Mouse (Mus musculus) c-Kit-negative CD71-positive TER-119-positive erythroid progenitor cells, embryonic 14.5 days (primary cell): ENCODE results near the gene Snrnp48.

ENCODE experiments used
- DNase-seq: peaks from one replicate; pipeline ENCODE4 v3.0.0-alpha.2; 2013; ENCODE audit warnings: low read depth, low spot score

Gene Snrnp48

GRCm38 (mm10) chr13:38204702-38205482 is at the start of gene Snrnp48:
TSS of gene Snrnp48 (plus strand) at chr13:38204938.
- DNase-seq = peak; percentile 83

- DNase-seq = no peak
Measured at GRCm38 (mm10) chr13:38155523-38155922, 49.2 kb upstream of the Snrnp48 start.

GRCm38 (mm10) chr13:38157635-38158034 is 47.1 kb upstream of the Snrnp48 start:
- no peak for DNase-seq

GRCm38 (mm10) chr13:38162002-38162401 is 42.7 kb upstream of the Snrnp48 start:
- DNase-seq = no peak

DNA sequence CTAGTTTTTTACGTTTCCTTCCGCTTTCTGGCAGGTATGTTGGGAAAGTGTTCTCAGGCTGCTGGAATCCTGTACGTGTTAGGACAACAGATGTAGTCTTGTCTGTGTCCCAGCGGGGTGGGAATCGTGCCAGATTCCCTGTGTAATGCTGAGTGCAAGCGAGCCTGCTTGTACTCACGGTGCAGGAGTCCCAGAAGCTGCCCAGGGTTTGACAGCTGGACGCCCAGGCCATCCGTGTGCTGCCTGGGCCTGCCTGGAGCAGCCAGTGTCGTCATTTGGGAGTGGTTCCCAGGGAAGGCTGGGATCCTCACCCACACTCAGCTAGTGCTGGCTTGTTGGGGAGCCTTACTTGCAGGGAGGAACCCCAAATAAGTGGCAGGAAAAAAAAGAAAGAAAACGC is 42.1 kb upstream of the Snrnp48 start:
- no peak for DNase-seq

GRCm38 (mm10) chr13:38164932-38165331 is 39.8 kb upstream of the Snrnp48 start:
- no peak for DNase-seq

- DNase-seq = no peak
Measured at GRCm38 (mm10) chr13:38167056-38167455, 37.7 kb upstream of the Snrnp48 start.

GRCm38 (mm10) chr13:38170707-38171144 is 34.0 kb upstream of the Snrnp48 start:
- no peak for DNase-seq

DNA sequence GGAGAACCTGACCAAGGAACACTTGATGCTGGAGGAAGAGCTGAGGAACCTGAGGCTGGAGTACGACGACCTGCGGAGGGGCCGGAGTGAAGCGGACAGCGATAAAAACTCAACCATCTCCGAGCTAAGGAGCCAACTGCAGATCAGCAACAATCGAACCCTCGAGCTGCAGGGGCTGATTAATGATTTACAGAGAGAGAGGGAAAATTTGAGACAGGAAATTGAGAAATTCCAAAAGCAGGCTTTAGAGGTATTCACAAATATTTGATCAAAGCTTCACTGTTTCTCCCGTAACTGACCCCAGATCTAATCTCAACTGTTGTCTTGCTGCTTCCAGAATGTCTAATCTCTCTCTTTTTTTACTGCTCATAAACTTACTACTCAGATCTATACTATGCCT is 11.3 kb upstream of the Snrnp48 start:
- no peak for DNase-seq

DNA sequence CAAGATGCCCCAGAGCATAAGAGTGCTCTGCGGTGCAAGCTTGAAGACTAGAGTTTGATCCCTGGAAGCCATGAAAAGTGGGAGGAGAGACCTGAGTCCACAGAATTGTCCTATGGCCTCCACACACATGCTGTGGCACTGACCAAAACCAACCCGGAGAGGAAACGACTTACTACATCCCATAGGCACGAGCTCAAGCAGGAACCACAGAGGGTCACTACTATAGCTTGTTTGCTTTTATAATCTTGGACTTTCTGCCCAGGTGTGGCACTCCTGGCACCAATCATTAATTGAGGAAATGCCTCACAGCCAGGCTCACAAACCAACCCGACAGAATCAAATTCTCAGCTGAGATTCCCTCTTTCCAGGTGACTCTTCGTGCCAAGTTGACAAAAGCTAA is 3.3 kb upstream of the Snrnp48 start:
- DNase-seq = no peak

DNA sequence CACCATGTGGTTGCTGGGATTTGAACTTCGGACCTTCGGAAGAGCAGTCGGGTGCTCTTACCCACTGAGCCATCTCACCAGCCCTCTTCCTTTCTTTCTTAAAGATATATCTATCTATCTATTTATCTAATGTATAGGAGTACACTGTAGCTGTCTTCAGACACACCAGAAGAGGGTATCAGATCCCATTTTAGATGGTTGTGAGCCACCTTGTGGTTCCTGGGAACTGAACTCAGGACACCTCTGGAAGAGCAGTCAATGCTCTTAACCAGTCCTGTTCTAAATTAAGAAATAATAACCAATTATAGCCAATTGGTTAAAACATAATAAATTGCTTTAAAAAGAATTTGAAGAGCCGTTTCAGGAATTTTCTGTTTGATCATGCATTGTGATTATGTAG is 567 bp upstream of the Snrnp48 start:
- DNase-seq = no peak

GRCm38 (mm10) chr13:38211122-38211521 is 6.4 kb downstream of the Snrnp48 start:
- DNase-seq = no peak

DNA sequence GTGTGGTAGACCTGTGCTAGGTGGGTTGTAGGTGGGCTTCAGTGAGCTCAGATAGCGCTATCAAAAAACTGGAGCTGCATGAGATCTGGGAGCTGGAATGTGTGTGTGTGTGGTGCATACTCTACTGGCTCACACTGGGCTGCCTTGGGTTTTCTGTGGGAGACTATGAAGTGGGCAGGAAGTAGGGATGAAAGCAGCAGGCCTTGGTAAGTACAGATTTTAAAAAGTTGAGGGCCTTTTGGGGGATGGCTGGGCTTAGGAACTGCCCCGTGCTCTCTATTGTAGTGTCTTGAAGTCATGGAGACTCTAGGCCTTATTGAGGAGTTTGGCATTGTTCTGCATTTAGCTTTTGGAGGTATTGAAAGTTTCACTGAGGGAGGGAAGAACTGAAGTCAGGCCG is 13.9 kb downstream of the Snrnp48 start:
- no peak for DNase-seq

- no peak for DNase-seq
Measured at GRCm38 (mm10) chr13:38220331-38220730, 15.6 kb downstream of the Snrnp48 start.

DNA sequence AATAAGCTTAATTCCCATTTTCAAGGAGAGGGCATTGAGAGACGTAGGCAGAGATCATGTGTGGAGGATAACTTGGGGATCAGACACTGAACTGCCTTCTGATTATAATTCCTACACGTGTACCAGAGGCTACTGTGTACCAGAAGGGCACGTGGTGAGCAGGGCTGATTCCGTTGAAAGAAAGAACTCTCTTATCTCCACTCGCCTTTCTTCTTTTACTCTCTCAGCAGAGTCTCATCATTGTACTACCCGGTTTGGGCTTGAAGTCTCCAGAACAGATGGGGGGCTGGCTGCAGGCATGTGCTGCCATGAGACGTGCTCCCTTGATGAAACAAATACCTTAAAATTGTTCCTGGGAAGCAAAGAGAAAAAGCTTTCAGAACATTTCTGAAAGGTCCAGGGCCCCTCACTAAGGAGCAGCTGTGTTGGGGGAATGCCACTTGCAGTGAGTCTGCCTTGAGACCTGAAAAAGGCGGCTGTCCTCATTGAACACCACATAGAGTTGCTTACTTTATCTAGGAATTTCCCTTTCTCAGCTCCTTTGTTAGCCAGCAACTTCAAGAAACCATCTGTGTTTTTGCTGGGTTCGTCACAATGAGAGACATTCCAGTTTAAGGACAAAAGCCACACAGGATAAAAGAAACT is 25.6 kb downstream of the Snrnp48 start:
- no peak for DNase-seq

GRCm38 (mm10) chr13:38232411-38232810 is 27.7 kb downstream of the Snrnp48 start:
- no peak for DNase-seq

DNA sequence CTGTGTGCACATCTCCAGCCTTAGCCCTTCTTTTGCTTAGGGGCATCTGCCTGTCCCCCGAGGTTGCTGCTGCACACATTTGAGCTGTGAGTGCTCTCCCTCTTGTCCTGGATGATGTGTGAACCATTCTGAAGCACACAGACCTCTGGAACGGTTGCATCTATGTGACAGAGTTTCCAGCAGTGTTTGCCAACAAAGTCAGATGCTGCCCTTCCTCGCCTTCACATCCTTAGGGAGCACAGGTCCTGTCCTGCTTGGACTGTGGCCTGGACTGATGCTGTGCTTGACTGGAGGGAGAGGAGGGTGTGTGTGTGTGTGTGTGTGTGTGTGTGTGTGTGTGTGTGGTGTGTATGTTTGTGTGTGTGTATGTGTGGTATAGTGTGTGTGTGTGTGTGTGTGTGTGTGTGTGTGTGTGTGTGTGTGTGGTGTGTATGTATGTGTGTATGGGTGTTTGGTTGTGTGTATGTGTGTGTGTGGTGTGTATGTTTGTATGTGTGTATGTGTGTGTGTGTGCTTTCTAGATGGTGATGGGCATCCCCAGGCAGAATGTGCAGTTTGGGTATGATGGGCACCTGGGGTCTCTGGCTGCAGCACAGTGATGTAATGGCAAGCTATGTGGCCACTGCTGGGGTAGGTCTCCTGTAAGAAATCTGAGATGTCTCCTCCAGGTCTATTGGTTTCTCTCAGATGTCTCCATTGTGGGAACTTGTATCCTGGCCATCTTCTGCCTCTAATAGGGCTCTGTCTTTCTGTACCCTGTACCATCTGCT is 28.3 kb downstream of the Snrnp48 start:
- no peak for DNase-seq

DNA sequence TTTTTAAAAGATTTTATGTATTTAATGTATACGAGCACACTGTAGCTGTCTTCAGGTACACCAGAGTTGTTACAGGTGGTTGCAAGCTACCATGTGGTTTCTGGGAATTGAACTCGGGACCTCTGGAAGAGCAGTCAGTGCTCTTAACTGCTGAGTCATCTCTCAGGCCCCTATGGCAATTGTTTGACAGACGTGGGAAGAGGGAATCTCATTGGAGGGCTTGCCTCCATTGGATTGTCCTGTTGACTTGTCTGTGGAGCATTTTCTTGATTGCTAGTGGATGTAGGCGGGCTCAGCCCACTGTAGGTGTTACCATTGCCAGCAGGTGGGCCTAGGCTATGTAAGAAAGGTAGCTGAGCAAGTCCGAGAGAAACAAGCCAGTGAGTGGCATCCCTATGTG is 29.9 kb downstream of the Snrnp48 start:
- DNase-seq = no peak

GRCm38 (mm10) chr13:38235370-38235769 is 30.6 kb downstream of the Snrnp48 start:
- no peak for DNase-seq

GRCm38 (mm10) chr13:38248151-38248550 is 43.4 kb downstream of the Snrnp48 start:
- DNase-seq = no peak

DNA sequence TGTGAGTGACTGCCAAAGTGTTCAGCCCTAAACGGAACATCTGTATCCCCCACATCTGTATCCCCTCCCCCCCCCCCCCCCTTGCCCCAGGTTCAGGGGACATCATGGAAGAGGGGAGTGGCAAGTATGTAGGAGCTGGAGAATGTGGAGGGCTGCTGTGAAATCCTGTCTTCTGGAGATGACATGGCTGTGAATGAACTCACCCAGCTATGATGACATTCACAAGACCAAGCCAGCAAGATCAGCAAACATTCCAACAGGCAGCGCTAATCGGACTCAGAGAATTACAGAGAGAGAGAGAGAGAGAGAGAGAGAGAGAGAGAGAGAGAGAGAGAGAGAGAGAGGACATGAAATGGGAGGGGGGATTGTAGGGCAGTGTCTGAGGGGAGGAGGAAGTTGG is 46.5 kb downstream of the Snrnp48 start:
- DNase-seq = no peak

DNA sequence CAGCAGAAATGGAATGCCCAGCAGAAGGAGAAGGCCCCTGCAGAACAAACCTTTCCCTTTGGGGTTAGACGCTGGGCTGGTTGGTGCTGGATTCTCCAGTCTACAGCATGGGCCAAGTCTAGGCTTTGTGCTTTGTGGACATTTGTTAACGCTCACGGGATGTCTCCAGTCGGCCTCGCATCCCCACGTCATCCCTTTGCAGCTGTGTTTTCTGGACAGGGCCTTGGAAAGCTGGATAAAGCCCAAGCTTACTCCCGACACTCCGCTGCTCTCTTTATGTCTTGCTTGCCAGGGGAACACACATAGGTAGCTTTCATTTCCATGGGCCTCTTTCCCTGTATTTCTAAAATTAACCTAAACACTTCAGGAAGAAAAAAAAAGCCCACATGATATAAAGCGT is 49.0 kb downstream of the Snrnp48 start:
- DNase-seq = no peak
